Mouse (Mus musculus) CH12.LX (cell line): ENCODE results near the gene Gm6309. TPM values are rescaled to one million over a fixed set of nuclear protein-coding genes. Genes with fewer than 3 reads are reported as not detected.

Source experiments
- DNase-seq: peaks from one replicate; pipeline ENCODE4 v3.0.0-alpha.2; 2013; ENCODE audit errors: extremely low read depth
- H3K27ac ChIP-seq: 2 replicates; pipeline ENCODE4 v1.5.1; 2012; ENCODE audit warnings: low read depth, mild to moderate bottlenecking, control low read depth, moderate library complexity; ENCODE audit not compliant: insufficient read depth
- H3K27me3 ChIP-seq: replicated peaks from 2 replicates; pipeline ENCODE3; 2012; ENCODE audit warnings: inconsistent platforms
- H3K36me3 ChIP-seq, 2 experiments: replicated peaks in 1 of 2; 2 replicates each; pipeline versions ENCODE3 to v1.6.1; 2012; ENCODE audit warnings: inconsistent platforms in 1 of 2, low read length in 1 of 2, mild to moderate bottlenecking in 1 of 2, mixed read lengths in 1 of 2, moderate library complexity in 1 of 2; ENCODE audit not compliant: control insufficient read depth in 1 of 2, insufficient read depth in 1 of 2
- H3K4me1 ChIP-seq, 2 experiments: 2 replicates each; pipeline ENCODE4 v1.6.1; 2012; ENCODE audit warnings: inconsistent platforms in 1 of 2, moderate library complexity in 1 of 2; ENCODE audit not compliant: insufficient read depth in 2 of 2, control insufficient read depth in 1 of 2
- H3K4me2 ChIP-seq: 2 replicates; pipeline ENCODE4 v1.6.1; 2012; ENCODE audit warnings: low read depth, mild to moderate bottlenecking, control low read depth; ENCODE audit not compliant: poor library complexity, insufficient read depth, severe bottlenecking
- H3K4me3 ChIP-seq, 3 experiments: fragments of 150-350 bp in 1 of 3; sonication (generic) in 1 of 3; replicated peaks in 1 of 3; 2 replicates each; pipeline versions ENCODE3 to v1.5.1; 2011 to 2012; ENCODE audit warnings: low read depth in 2 of 3, low read length in 2 of 3, mild to moderate bottlenecking in 2 of 3, moderate library complexity in 2 of 3, control low read depth in 1 of 3, improper control_type of control experiment in 1 of 3, inconsistent platforms in 1 of 3, mixed read lengths in 1 of 3; ENCODE audit not compliant: poor library complexity in 1 of 3
- H3K79me2 ChIP-seq: replicated peaks from 2 replicates; pipeline ENCODE4 v1.6.1; 2012; ENCODE audit warnings: mild to moderate bottlenecking, moderate library complexity; ENCODE audit not compliant: control insufficient read depth, poor library complexity, insufficient read depth, severe bottlenecking; ENCODE audit errors: extremely low read depth
- H3K9ac ChIP-seq: 2 replicates; pipeline ENCODE4 v1.6.1; 2012; ENCODE audit warnings: low read depth, mild to moderate bottlenecking, control low read depth, moderate library complexity; ENCODE audit not compliant: insufficient read depth
- H3K9me3 ChIP-seq: replicated peaks from 2 replicates; pipeline ENCODE3; 2012; ENCODE audit warnings: low read length, inconsistent platforms, mixed read lengths
- CTCF ChIP-seq, 2 experiments: IDR thresholded peaks in 1 of 2; conservative IDR thresholded peaks in 1 of 2; 2 replicates each; pipeline ENCODE4 v1.5.1; 2011 to 2012; ENCODE audit warnings: low read depth in 2 of 2, low read length in 2 of 2, improper control_type of control experiment in 1 of 2, inconsistent platforms in 1 of 2, mild to moderate bottlenecking in 1 of 2, moderate library complexity in 1 of 2
- E2F4 ChIP-seq: IDR thresholded peaks from 2 replicates; pipeline ENCODE4 v1.6.1; 2011; ENCODE audit warnings: low read depth, low read length, improper control_type of control experiment; ENCODE audit not compliant: insufficient replicate concordance
- EP300 ChIP-seq: IDR thresholded peaks from 2 replicates; pipeline ENCODE4 v1.6.1; 2011; ENCODE audit warnings: low read length, improper control_type of control experiment
- ETS1 ChIP-seq: conservative IDR thresholded peaks from 2 replicates; pipeline ENCODE4 v1.6.1; 2012; ENCODE audit warnings: low read depth, mild to moderate bottlenecking, inconsistent platforms, low read length, improper control_type of control experiment, moderate library complexity
- HCFC1 ChIP-seq: IDR thresholded peaks from 2 replicates; pipeline ENCODE4 v1.6.1; 2012; ENCODE audit warnings: low read depth, mild to moderate bottlenecking, inconsistent platforms, low read length, improper control_type of control experiment
- KAT2A ChIP-seq: IDR thresholded peaks from 2 replicates; pipeline ENCODE4 v1.6.1; 2012; ENCODE audit warnings: low read length, improper control_type of control experiment, inconsistent platforms; ENCODE audit not compliant: insufficient replicate concordance
- MAFK ChIP-seq: IDR thresholded peaks from 2 replicates; pipeline ENCODE4 v1.6.1; 2011; ENCODE audit warnings: low read length, improper control_type of control experiment; ENCODE audit not compliant: insufficient replicate concordance
- MAZ ChIP-seq: IDR thresholded peaks from 2 replicates; pipeline ENCODE4 v1.6.1; 2012; ENCODE audit warnings: low read depth, mild to moderate bottlenecking, inconsistent platforms, low read length, improper control_type of control experiment, moderate library complexity
- MEF2A ChIP-seq: IDR thresholded peaks from 2 replicates; pipeline ENCODE4 v1.6.1; 2014; ENCODE audit warnings: low read depth, mild to moderate bottlenecking, inconsistent platforms, low read length, improper control_type of control experiment, borderline replicate concordance
- MXI1 ChIP-seq: IDR thresholded peaks from 2 replicates; pipeline ENCODE4 v1.6.1; 2011; ENCODE audit warnings: mild to moderate bottlenecking, low read depth, low read length, improper control_type of control experiment
- MYC ChIP-seq: IDR thresholded peaks from 2 replicates; pipeline ENCODE4 v1.6.1; 2011; ENCODE audit warnings: low read depth, mild to moderate bottlenecking, improper control_type of control experiment, low read length
- PAX5 ChIP-seq: IDR thresholded peaks from 2 replicates; pipeline ENCODE4 v1.6.1; 2012; ENCODE audit warnings: low read length, inconsistent platforms, mixed read lengths
- RAD21 ChIP-seq: IDR thresholded peaks from 2 replicates; pipeline ENCODE4 v1.6.1; 2011; ENCODE audit warnings: low read depth, mild to moderate bottlenecking, low read length, improper control_type of control experiment, moderate library complexity
- RCOR1 ChIP-seq: conservative IDR thresholded peaks from 2 replicates; pipeline ENCODE4 v1.6.1; 2012; ENCODE audit warnings: low read depth, mild to moderate bottlenecking, inconsistent platforms, low read length, improper control_type of control experiment
- SMC3 ChIP-seq: IDR thresholded peaks from 2 replicates; pipeline ENCODE4 v1.6.1; 2011; ENCODE audit warnings: low read depth, low read length, improper control_type of control experiment
- TBP ChIP-seq: conservative IDR thresholded peaks from 2 replicates; pipeline ENCODE4 v1.6.1; 2011; ENCODE audit warnings: low read depth, low read length, improper control_type of control experiment
- TCF12 ChIP-seq: IDR thresholded peaks from 2 replicates; pipeline ENCODE4 v1.6.1; 2014; ENCODE audit warnings: low read depth, mild to moderate bottlenecking, inconsistent platforms, low read length, improper control_type of control experiment
- USF1 ChIP-seq: IDR thresholded peaks from 2 replicates; pipeline ENCODE4 v1.6.1; 2014; ENCODE audit warnings: low read depth, mild to moderate bottlenecking, inconsistent platforms, low read length, improper control_type of control experiment
- USF2 ChIP-seq: conservative IDR thresholded peaks from 2 replicates; pipeline ENCODE4 v1.6.1; 2011; ENCODE audit warnings: low read depth, low read length, improper control_type of control experiment
- ZC3H11A ChIP-seq: IDR thresholded peaks from 2 replicates; pipeline ENCODE4 v1.6.1; 2012; ENCODE audit warnings: low read depth, mild to moderate bottlenecking, inconsistent platforms, low read length, improper control_type of control experiment
- ZKSCAN1 ChIP-seq: IDR thresholded peaks from 2 replicates; pipeline ENCODE4 v1.6.1; 2012; ENCODE audit warnings: low read depth, inconsistent platforms, low read length, improper control_type of control experiment, borderline replicate concordance
- ZMIZ1 ChIP-seq: IDR thresholded peaks from 2 replicates; pipeline ENCODE4 v1.6.1; 2012; ENCODE audit warnings: low read depth, mild to moderate bottlenecking, inconsistent platforms, low read length, improper control_type of control experiment
- ZNF384 ChIP-seq: IDR thresholded peaks from 2 replicates; pipeline ENCODE4 v1.6.1; 2012; ENCODE audit warnings: low read depth, low read length, improper control_type of control experiment, inconsistent platforms
- dilution Hi-C: fragments of 300-500 bp; cut with MboI; formaldehyde crosslinking; loops from 2 replicates; pipeline ENCODE4 v1.14.3; 2020; ENCODE audit warnings: low sequenced_read_pairs; ENCODE audit not compliant: extremely low pct_unique_long_range_greater_than_20kb, extremely low pct_ligation_motif_present
- in situ Hi-C: fragments of 300-500 bp; cut with MboI; formaldehyde crosslinking; loops from 3 replicates; pipeline ENCODE4 v1.14.3; 2019; ENCODE audit warnings: low sequenced_read_pairs, low pct_ligation_motif_present, low pct_unique_long_range_greater_than_20kb, mixed read lengths
- polyA plus RNA-seq: library from polyadenylated mRNA; unstranded; fragments of >175 nt; gene quantifications from 2 replicates; pipeline ENCODE4 v1.2.1, GENCODE M21; 2012; ENCODE audit warnings: low read depth; ENCODE audit not compliant: insufficient read length
- total RNA-seq, 2 experiments: library from RNA; depleted of rRNA; stranded (reverse); fragments of 300-350 nt in 1 of 2; fragments of >200 nt in 1 of 2; gene quantifications; 2 replicates each; pipeline ENCODE4 v1.2.3; 2012 to 2014

Gm6309 gene
- total and polyA plus RNA-seq, 3 experiments: not detected

DNA sequence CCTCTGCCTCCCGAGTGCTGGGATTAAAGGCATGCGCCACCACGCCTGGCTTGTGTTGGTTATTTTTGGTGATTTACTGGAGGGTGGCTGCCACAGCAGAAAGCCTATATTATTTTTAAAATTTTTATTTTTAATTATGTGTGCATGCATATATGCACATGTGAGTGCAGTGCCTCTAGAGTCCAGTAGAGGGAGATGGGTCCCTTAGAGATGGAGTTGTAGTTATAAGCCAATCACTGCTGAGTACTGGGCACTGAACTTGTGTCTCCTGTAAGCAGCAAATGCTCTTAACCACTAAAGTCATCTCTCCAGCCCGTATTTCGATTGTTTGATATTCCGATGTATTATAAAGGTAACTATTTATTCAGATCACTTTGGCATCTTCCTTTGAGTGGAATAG lies 30.1 kb upstream of the Gm6309 start:
- Histone ChIP-seq H3K27me3 (no peaks in the 10 kb centered on the region), H3K9me3 (peaks cover 2% of the 10 kb centered on the region)
- no peak for TF ChIP-seq EP300
- TF ChIP-seq ETS1: no peak
- peak in 1 of 2 experiments; percentile 40; a peak in 2 of 4 replicates for TF ChIP-seq CTCF (conservative IDR thresholded peaks at IDR 0.05 in 1 of 2, IDR thresholded peaks at IDR 0.05 in 1 of 2; ENCODE audit: low read depth in 2 of 2, low read length in 2 of 2)
- TF ChIP-seq MAFK: no peak
- TF ChIP-seq KAT2A: no peak
- no peak for TF ChIP-seq ZKSCAN1
- no peak for TF ChIP-seq RCOR1
- TF ChIP-seq, all 38 proteins: peak for 1
- no peak overlapping the region for H3K4me3 ChIP-seq
- H3K4me1 ChIP-seq: peaks cover 0 to 12% of the 10 kb centered on the region in 2 experiments; a peak in 2 of 4 replicates
- dilution Hi-C loops: no loop called here
- in situ Hi-C loops: no loop called here
- peaks cover 13 to 42% of the 10 kb centered on the region in 2 experiments for H3K36me3 ChIP-seq
- no peak overlapping the region for H3K27ac ChIP-seq
- no peaks in the 10 kb centered on the region for H3K79me2 ChIP-seq
- no peak for DNase-seq
- H3K4me2 ChIP-seq: no peak overlapping the region
- no peak overlapping the region for H3K9ac ChIP-seq

GRCm38 (mm10) chr5:146199540-146199939 lies 29.0 kb upstream of the Gm6309 start:
- no peak overlapping the region for H3K4me2 ChIP-seq
- in situ Hi-C loops (loop anchor here (10.0 to 25.0 kb wide), 2 partner anchors 105 to 263 kb away; no protein-coding TSS in a partner anchor), dilution Hi-C loops (no loop called here)
- peaks cover 0 to 12% of the 10 kb centered on the region in 2 experiments; a peak in 2 of 4 replicates for H3K4me1 ChIP-seq
- peaks cover 2% of the 10 kb centered on the region for H3K9me3 ChIP-seq
- H3K79me2 ChIP-seq: no peaks in the 10 kb centered on the region
- H3K27me3 ChIP-seq: no peaks in the 10 kb centered on the region
- H3K9ac ChIP-seq: no peak overlapping the region
- H3K36me3 ChIP-seq: peaks cover 7 to 31% of the 10 kb centered on the region in 2 experiments
- H3K27ac ChIP-seq: no peak overlapping the region
- TF ChIP-seq KAT2A: no peak
- TF ChIP-seq MYC: no peak
- no peak for TF ChIP-seq E2F4
- TF ChIP-seq RAD21: no peak
- no peak for TF ChIP-seq MEF2A
- no peak for TF ChIP-seq PAX5
- TF ChIP-seq MXI1: no peak
- TF ChIP-seq ZNF384: no peak
- no peak for TF ChIP-seq ZC3H11A
- TF ChIP-seq HCFC1: no peak
- TF ChIP-seq TBP: no peak
- no peak for TF ChIP-seq USF2
- peak in 1 of 2 experiments; percentile 27; a peak in 2 of 4 replicates for TF ChIP-seq CTCF (conservative IDR thresholded peaks at IDR 0.05 in 1 of 2, IDR thresholded peaks at IDR 0.05 in 1 of 2; ENCODE audit: low read depth in 2 of 2, low read length in 2 of 2)
- TF ChIP-seq SMC3: peak; percentile 20
- no peak for TF ChIP-seq ZMIZ1
- TF ChIP-seq TCF12: no peak
- no peak for TF ChIP-seq USF1
- no peak for TF ChIP-seq MAZ
- no peak overlapping the region for H3K4me3 ChIP-seq
- DNase-seq: no peak
